Mouse (Mus musculus) CH12.LX (cell line): ENCODE measurements around the gene Babam2. TPM values are rescaled to one million over a fixed set of nuclear protein-coding genes. Genes with fewer than 3 reads are reported as not detected.

Experiments
- DNase-seq: peaks from one replicate; pipeline ENCODE4 v3.0.0-alpha.2; 2013; ENCODE audit errors: extremely low read depth
- H3K27ac ChIP-seq: 2 replicates; pipeline ENCODE4 v1.5.1; 2012; ENCODE audit warnings: low read depth, mild to moderate bottlenecking, control low read depth, moderate library complexity; ENCODE audit not compliant: insufficient read depth
- H3K27me3 ChIP-seq: replicated peaks from 2 replicates; pipeline ENCODE3; 2012; ENCODE audit warnings: inconsistent platforms
- H3K36me3 ChIP-seq, 2 experiments: replicated peaks in 1 of 2; 2 replicates each; pipeline versions ENCODE3 to v1.6.1; 2012; ENCODE audit warnings: inconsistent platforms in 1 of 2, low read length in 1 of 2, mild to moderate bottlenecking in 1 of 2, mixed read lengths in 1 of 2, moderate library complexity in 1 of 2; ENCODE audit not compliant: control insufficient read depth in 1 of 2, insufficient read depth in 1 of 2
- H3K4me1 ChIP-seq, 2 experiments: 2 replicates each; pipeline ENCODE4 v1.6.1; 2012; ENCODE audit warnings: inconsistent platforms in 1 of 2, moderate library complexity in 1 of 2; ENCODE audit not compliant: insufficient read depth in 2 of 2, control insufficient read depth in 1 of 2
- H3K4me2 ChIP-seq: 2 replicates; pipeline ENCODE4 v1.6.1; 2012; ENCODE audit warnings: low read depth, mild to moderate bottlenecking, control low read depth; ENCODE audit not compliant: poor library complexity, insufficient read depth, severe bottlenecking
- H3K4me3 ChIP-seq, 3 experiments: fragments of 150-350 bp in 1 of 3; sonication (generic) in 1 of 3; replicated peaks in 1 of 3; 2 replicates each; pipeline versions ENCODE3 to v1.5.1; 2011 to 2012; ENCODE audit warnings: low read depth in 2 of 3, low read length in 2 of 3, mild to moderate bottlenecking in 2 of 3, moderate library complexity in 2 of 3, control low read depth in 1 of 3, improper control_type of control experiment in 1 of 3, inconsistent platforms in 1 of 3, mixed read lengths in 1 of 3; ENCODE audit not compliant: poor library complexity in 1 of 3
- H3K79me2 ChIP-seq: replicated peaks from 2 replicates; pipeline ENCODE4 v1.6.1; 2012; ENCODE audit warnings: mild to moderate bottlenecking, moderate library complexity; ENCODE audit not compliant: control insufficient read depth, poor library complexity, insufficient read depth, severe bottlenecking; ENCODE audit errors: extremely low read depth
- H3K9ac ChIP-seq: 2 replicates; pipeline ENCODE4 v1.6.1; 2012; ENCODE audit warnings: low read depth, mild to moderate bottlenecking, control low read depth, moderate library complexity; ENCODE audit not compliant: insufficient read depth
- H3K9me3 ChIP-seq: replicated peaks from 2 replicates; pipeline ENCODE3; 2012; ENCODE audit warnings: low read length, inconsistent platforms, mixed read lengths
- BHLHE40 ChIP-seq: IDR thresholded peaks from 2 replicates; pipeline ENCODE4 v1.6.1; 2011; ENCODE audit warnings: mild to moderate bottlenecking, low read depth, low read length, improper control_type of control experiment
- CHD2 ChIP-seq: IDR thresholded peaks from 2 replicates; pipeline ENCODE4 v1.6.1; 2011; ENCODE audit warnings: low read length, improper control_type of control experiment
- CTCF ChIP-seq, 2 experiments: IDR thresholded peaks in 1 of 2; conservative IDR thresholded peaks in 1 of 2; 2 replicates each; pipeline ENCODE4 v1.5.1; 2011 to 2012; ENCODE audit warnings: low read depth in 2 of 2, low read length in 2 of 2, improper control_type of control experiment in 1 of 2, inconsistent platforms in 1 of 2, mild to moderate bottlenecking in 1 of 2, moderate library complexity in 1 of 2
- ETS1 ChIP-seq: conservative IDR thresholded peaks from 2 replicates; pipeline ENCODE4 v1.6.1; 2012; ENCODE audit warnings: low read depth, mild to moderate bottlenecking, inconsistent platforms, low read length, improper control_type of control experiment, moderate library complexity
- GABPA ChIP-seq: IDR thresholded peaks from 2 replicates; pipeline ENCODE4 v1.6.1; 2012; ENCODE audit warnings: low read depth, low read length, improper control_type of control experiment, inconsistent platforms; ENCODE audit not compliant: insufficient replicate concordance
- KAT2A ChIP-seq: IDR thresholded peaks from 2 replicates; pipeline ENCODE4 v1.6.1; 2012; ENCODE audit warnings: low read length, improper control_type of control experiment, inconsistent platforms; ENCODE audit not compliant: insufficient replicate concordance
- MAX ChIP-seq: IDR thresholded peaks from 2 replicates; pipeline ENCODE4 v1.6.1; 2011; ENCODE audit warnings: low read length, improper control_type of control experiment
- MAZ ChIP-seq: IDR thresholded peaks from 2 replicates; pipeline ENCODE4 v1.6.1; 2012; ENCODE audit warnings: low read depth, mild to moderate bottlenecking, inconsistent platforms, low read length, improper control_type of control experiment, moderate library complexity
- MXI1 ChIP-seq: IDR thresholded peaks from 2 replicates; pipeline ENCODE4 v1.6.1; 2011; ENCODE audit warnings: mild to moderate bottlenecking, low read depth, low read length, improper control_type of control experiment
- NELFE ChIP-seq: IDR thresholded peaks from 2 replicates; pipeline ENCODE4 v1.6.1; 2011; ENCODE audit warnings: low read depth, low read length, improper control_type of control experiment
- NRF1 ChIP-seq: IDR thresholded peaks from 2 replicates; pipeline ENCODE4 v1.6.1; 2014; ENCODE audit warnings: low read depth, mild to moderate bottlenecking, inconsistent platforms, low read length, improper control_type of control experiment, moderate library complexity
- RAD21 ChIP-seq: IDR thresholded peaks from 2 replicates; pipeline ENCODE4 v1.6.1; 2011; ENCODE audit warnings: low read depth, mild to moderate bottlenecking, low read length, improper control_type of control experiment, moderate library complexity
- RCOR1 ChIP-seq: conservative IDR thresholded peaks from 2 replicates; pipeline ENCODE4 v1.6.1; 2012; ENCODE audit warnings: low read depth, mild to moderate bottlenecking, inconsistent platforms, low read length, improper control_type of control experiment
- SMC3 ChIP-seq: IDR thresholded peaks from 2 replicates; pipeline ENCODE4 v1.6.1; 2011; ENCODE audit warnings: low read depth, low read length, improper control_type of control experiment
- TCF12 ChIP-seq: IDR thresholded peaks from 2 replicates; pipeline ENCODE4 v1.6.1; 2014; ENCODE audit warnings: low read depth, mild to moderate bottlenecking, inconsistent platforms, low read length, improper control_type of control experiment
- USF2 ChIP-seq: conservative IDR thresholded peaks from 2 replicates; pipeline ENCODE4 v1.6.1; 2011; ENCODE audit warnings: low read depth, low read length, improper control_type of control experiment
- ZKSCAN1 ChIP-seq: IDR thresholded peaks from 2 replicates; pipeline ENCODE4 v1.6.1; 2012; ENCODE audit warnings: low read depth, inconsistent platforms, low read length, improper control_type of control experiment, borderline replicate concordance
- dilution Hi-C: fragments of 300-500 bp; cut with MboI; formaldehyde crosslinking; loops from 2 replicates; pipeline ENCODE4 v1.14.3; 2020; ENCODE audit warnings: low sequenced_read_pairs; ENCODE audit not compliant: extremely low pct_unique_long_range_greater_than_20kb, extremely low pct_ligation_motif_present
- in situ Hi-C: fragments of 300-500 bp; cut with MboI; formaldehyde crosslinking; loops from 3 replicates; pipeline ENCODE4 v1.14.3; 2019; ENCODE audit warnings: low sequenced_read_pairs, low pct_ligation_motif_present, low pct_unique_long_range_greater_than_20kb, mixed read lengths
- polyA plus RNA-seq: library from polyadenylated mRNA; unstranded; fragments of >175 nt; gene quantifications from 2 replicates; pipeline ENCODE4 v1.2.1, GENCODE M21; 2012; ENCODE audit warnings: low read depth; ENCODE audit not compliant: insufficient read length
- total RNA-seq, 2 experiments: library from RNA; depleted of rRNA; stranded (reverse); fragments of 300-350 nt in 1 of 2; fragments of >200 nt in 1 of 2; gene quantifications; 2 replicates each; pipeline ENCODE4 v1.2.3; 2012 to 2014

The Babam2 gene
- total and polyA plus RNA-seq, 3 experiments, result 38.2 to 78.0 (median 39.8) TPM

DNA sequence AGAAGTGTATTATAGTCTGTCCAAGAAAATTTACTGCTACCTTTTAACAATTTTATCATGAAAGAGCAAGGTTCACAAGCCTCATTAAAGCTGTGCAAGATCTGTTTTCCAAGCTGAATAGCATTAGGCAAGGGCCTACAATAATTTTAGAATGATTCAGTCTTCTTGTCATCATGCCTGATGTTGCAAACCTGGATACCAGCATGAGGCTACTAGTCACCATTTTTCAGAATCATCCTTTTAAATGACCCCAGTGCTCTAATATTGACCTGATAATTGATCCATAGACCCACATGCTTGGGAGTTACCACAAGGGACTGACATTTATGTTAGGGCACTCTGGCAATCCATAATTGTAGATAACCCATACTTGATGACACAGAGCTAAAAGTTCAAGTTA, 149.5 kb downstream of the Babam2 start:
- dilution Hi-C loops, result no loop called here
- no peak for DNase-seq
- in situ Hi-C loops, result no loop called here
- no peak for TF ChIP-seq ZKSCAN1
- no peak for TF ChIP-seq SMC3
- TF ChIP-seq CHD2, result no peak
- no peak for TF ChIP-seq NRF1
- TF ChIP-seq NELFE, result no peak
- TF ChIP-seq KAT2A, result no peak
- no peak for TF ChIP-seq ETS1
- TF ChIP-seq GABPA, result no peak
- no peak for TF ChIP-seq RAD21
- no peak for TF ChIP-seq MAX
- no peak for TF ChIP-seq CTCF (conservative IDR thresholded peaks at IDR 0.05 in 1 of 2, IDR thresholded peaks at IDR 0.05 in 1 of 2; ENCODE audit: low read depth in 2 of 2, low read length in 2 of 2)
- no peak for TF ChIP-seq MAZ
- TF ChIP-seq MXI1, result no peak
- no peak for TF ChIP-seq USF2
- TF ChIP-seq TCF12, result no peak
- no peak for TF ChIP-seq RCOR1
- H3K27ac ChIP-seq, result no peak overlapping the region
- no peak overlapping the region for H3K4me3 ChIP-seq
- H3K9ac ChIP-seq, result no peak overlapping the region
- H3K4me2 ChIP-seq, result no peak overlapping the region
- H3K9me3 ChIP-seq, result no peaks in the 10 kb centered on the region
- H3K4me1 ChIP-seq, result no peaks in the 10 kb centered on the region
- peaks cover 0 to 3% of the 10 kb centered on the region in 2 experiments for H3K36me3 ChIP-seq
- H3K27me3 ChIP-seq, result no peaks in the 10 kb centered on the region
- H3K79me2 ChIP-seq, result no peaks in the 10 kb centered on the region

DNA sequence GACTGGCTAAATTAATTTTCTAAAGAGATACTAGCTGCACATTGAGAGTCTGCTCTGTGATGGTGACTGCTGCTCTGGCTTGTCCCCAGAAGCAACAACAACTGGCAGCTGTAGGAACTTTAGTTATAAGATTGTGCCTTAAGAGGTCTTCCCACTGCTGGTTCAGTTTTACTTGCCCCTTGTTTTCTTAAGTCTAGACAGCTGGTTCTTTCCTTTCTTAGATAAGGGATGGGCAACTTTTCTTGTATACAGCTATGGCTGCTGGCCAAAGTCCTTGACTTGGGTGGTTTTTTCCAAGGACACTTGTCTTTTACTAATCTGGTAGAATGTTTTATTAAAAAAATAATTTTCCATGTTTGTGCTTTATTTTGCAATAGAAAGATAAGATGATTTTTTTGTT, 151.5 kb downstream of the Babam2 start:
- no peak overlapping the region for H3K4me3 ChIP-seq
- no peak overlapping the region for H3K9ac ChIP-seq
- H3K27me3 ChIP-seq, result no peaks in the 10 kb centered on the region
- no peak overlapping the region for H3K27ac ChIP-seq
- H3K79me2 ChIP-seq, result no peaks in the 10 kb centered on the region
- H3K36me3 ChIP-seq, result no peaks in the 10 kb centered on the region
- dilution Hi-C loops, result no loop called here
- TF ChIP-seq BHLHE40 (no peak), USF2 (no peak), RAD21 (no peak), SMC3 (no peak)
- DNase-seq, result no peak
- no peak overlapping the region for H3K4me2 ChIP-seq
- H3K4me1 ChIP-seq, result no peaks in the 10 kb centered on the region
- in situ Hi-C loops, result no loop called here
- no peaks in the 10 kb centered on the region for H3K9me3 ChIP-seq
